Mouse (Mus musculus): ENCODE measurements around the gene Dnah8.

DNA sequence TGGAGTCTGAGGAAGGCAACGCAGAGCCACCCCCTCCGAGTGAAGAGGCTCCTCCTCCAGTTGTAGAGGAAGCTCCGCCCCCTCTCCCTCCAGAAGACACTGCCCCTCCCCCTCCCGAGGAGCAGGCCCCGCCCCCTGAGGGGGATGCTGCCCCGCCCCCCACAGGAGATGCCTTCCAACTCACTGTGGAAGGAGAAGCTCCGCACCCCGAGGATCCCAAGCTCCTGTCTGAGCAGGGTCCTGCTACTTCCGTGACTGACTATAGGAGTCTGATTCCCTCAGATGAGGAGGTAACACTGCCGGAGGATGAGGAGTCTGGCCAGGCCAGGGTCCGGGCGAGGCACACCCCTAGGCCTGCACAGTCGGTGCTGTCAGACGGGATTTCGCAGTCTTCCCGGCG is 11.2 kb downstream of the Dnah8 start:
- TF ChIP-seq CTCF (IDR thresholded peaks at IDR 0.05; ENCODE audit: extremely low read depth, insufficient read depth, low read length) (no peak), POLR2A (IDR thresholded peaks at IDR 0.05; ENCODE audit: extremely low read depth, insufficient read depth, low read length) (no peak)
